Mouse (Mus musculus) spleen, postnatal 4 days (tissue): ENCODE measurements around the gene Gm1110.
"Not testable (repeated sequence)": the region's sequence is repeated elsewhere in the genome, so short reads cannot be mapped to it uniquely, and the experiment has no call there.

Experiments used
- DNase-seq, 2 experiments: peaks; one replicate each; pipeline ENCODE4 v3.0.0; 2022; ENCODE audit warnings: low spot score in 2 of 2

The Gm1110 gene

DNA sequence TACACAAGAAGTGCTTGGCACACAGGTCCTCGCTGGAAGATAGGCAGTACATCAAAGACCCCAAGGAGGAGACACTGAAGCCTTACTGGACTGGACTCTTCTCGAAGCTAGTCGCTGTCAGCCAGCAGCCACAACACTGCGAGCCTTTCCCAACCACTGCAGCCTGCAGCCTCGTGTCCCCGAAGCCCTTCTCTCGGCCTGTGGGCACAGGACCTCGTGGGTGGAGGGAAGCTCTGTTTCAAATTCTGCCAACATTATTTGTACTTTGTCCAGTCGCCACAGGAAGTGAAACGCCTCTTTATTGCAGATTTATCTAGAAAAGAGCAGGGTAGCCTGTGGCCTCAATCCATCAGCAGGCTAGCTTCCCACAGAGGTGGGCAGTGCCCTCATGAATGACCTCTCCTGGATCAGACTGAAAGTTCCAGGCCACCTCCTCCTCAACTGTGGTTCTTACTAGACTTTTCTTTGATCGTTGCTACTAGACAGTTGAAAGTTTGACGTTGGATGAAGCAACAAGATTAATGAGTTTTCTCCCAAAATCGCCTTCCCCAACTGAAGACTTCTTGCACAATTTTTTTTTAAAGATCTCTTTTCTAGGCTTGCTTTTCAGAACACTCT lies at the start of gene Gm1110:
TSS of gene Gm1110 (minus strand) at position 203 of the 618 bp plus-strand sequence.
- DNase-seq = no peak

DNA sequence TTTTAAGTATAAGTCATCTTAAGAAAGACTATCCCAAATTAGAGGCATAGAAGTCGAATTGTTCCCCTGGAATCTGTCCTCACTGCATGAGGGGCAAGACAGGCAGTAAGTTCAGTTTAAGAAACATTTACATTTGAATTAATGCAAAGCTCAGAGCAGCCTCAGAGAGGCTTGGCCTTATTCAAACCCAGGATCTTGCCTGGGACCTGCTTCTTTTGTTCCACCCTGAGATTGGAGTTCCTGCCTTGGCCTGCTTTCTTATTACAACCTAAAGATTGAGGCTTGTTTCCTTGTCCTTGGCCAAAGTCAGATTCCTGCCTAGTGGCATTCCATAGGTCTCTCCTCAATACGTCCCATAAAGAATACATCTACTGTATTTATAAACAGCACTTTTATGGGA lies 24.9 kb upstream of the Gm1110 start:
- no peak for DNase-seq

DNA sequence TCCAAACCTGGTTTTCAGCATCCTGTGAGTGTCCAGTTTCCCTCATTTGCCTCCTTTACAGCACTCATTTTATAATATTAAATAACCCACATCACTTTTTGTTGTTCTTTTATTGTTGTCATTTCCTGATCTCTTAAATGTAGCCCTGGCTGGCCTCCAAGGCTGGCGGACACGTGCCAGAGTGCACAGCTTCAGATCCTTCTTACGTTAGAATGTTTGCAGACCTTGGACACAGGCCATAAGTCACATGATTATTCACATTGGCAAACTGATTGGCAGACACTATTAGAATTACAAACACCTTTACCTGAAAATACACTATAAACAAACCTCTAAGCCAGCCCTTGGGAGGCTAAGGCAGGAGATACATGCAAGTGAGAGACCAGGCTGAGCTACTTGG lies 1.2 kb upstream of the Gm1110 start:
- no peak for DNase-seq

DNA sequence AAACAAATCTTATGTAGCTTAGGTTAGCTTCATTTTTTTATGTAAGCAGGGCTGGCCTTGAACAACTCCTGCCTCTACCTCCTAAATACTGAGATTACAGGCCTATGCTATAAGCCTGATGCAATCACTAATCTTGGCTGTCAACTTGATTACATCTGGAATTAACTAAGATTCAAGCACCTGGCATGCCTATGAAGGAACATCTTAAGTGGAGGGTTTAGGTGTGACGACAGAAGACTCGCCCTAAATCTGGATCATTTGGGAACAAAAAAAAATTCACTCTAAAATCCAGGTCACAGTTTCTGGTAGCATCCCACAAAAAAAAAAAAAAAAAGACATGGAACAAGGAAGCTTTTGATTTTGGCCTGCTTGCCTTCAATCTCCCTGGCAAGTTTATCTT lies 3.1 kb downstream of the Gm1110 start:
- DNase-seq = no peak

DNA sequence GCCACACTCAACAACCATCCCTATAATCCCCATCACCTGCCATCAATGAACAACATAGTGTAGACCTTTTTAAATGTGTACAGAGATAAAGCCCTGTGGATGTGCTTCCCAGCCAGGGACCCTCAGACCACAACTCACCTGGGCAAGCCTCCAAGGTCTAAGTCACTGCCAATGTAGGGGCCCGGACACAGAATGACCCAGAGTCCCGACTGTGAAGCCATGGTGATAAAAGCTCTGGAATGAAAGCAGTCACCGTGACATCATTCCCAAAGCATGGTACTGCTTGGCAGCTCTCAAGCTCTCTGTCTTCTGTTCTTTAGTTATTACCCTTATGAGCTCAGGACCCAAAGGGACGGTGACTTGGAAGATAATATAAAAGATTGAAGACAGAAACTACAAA lies 9.8 kb downstream of the Gm1110 start:
- no peak for DNase-seq

DNA sequence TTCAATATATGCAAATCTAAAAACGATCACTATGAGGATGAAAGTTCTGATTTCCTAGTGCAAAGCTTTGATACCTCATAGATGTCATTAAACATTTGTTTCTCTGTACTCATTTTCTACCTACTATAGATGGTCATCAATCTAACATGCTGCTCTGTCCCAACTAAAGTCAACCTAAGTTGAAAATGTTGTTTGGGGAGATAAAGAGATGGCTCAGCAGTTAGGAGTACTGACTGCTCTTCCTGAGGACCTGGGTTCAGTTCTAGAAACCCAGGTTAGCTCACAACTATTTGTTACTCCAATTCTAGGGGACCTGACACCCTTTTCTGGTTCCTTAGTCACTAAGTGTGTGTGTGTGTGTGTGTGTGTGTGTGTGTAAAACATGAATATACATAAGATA lies 11.7 kb downstream of the Gm1110 start:
- DNase-seq = no peak

DNA sequence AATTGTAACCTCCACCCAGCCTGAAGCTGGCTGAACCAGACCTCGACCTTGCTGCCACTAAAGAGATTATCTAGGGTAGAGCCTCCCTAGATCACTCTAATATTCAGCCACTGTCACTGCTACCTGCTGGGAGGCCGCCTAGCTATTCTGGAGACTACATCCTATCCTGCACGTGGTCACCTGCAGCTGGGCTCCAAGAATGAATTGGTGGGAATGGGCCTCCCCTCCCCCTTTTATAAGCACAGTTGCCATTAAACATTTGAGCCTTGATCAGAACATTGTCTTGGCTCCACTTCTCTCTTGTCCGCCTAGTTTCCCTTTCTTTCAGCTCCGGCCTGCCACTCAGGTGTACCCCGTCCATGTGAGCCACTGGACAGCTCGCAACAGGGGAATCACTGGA lies 53.1 kb downstream of the Gm1110 start:
- DNase-seq = not testable (repeated sequence)

DNA sequence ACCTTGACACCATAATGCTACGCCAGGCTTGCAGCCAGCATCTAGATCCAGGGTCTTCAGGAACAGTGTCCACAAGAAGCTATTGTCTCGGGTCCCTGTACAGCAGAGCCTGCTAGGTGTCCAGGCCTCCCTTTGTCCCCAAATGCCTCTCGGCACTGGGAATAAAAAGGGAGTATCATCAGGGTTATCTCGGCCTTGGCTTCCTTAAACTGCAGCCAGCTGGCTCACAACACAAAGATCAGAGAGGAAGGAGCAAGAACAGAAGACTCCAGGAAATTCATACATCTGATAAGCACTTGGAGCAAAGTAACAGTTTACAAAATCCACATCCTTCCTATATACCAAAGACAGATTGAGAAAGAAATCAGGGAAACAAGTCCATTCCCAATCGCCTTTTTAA lies 62.2 kb downstream of the Gm1110 start, which contains the start of gene Glb1l3:
TSS of gene Glb1l3 (minus strand) at position 140 of the 400 bp plus-strand sequence.
- DNase-seq = no peak

DNA sequence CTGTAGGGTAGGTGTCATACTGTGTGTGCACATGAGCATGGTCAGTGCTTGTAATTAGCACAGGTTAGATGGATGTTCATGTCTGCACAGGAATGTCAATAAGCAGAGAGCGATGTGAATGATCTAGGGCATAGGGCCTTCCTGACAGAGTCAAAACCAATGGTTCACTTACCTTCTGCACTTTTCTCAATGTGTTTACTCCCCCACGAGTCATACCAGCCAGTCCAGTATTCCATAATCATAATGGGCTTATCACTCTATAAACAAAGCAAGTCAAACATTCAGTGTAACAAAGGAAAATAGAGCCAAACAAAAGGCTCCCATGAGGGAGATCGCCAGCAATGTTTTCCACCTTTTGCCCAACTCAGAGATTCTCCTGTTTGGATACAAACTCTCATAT lies 91.8 kb downstream of the Gm1110 start:
- DNase-seq = no peak
